Mouse (Mus musculus) left cerebral cortex, adult 8-10 months (tissue): ENCODE measurements around the gene Acap1. TPM values are rescaled to one million over a fixed set of nuclear protein-coding genes. Genes with fewer than 3 reads are reported as not detected.

Experiments
- DNase-seq, 2 experiments: peaks; one replicate each; pipeline ENCODE4 v3.0.0; 2022; ENCODE audit warnings: low spot score in 2 of 2
- microRNA-seq, 2 experiments: library from miRNA; unstranded; fragments of <30 nt; microRNA quantifications; one replicate each; pipeline ENCODE4 v1.2.0; 2022
- total RNA-seq, 4 experiments: library from RNA; stranded (reverse); gene quantifications; 2 replicates each; pipeline ENCODE4 v1.2.4; 2022

Gene Acap1
- total RNA-seq, 4 experiments from 2014 or later, result not detected

DNA sequence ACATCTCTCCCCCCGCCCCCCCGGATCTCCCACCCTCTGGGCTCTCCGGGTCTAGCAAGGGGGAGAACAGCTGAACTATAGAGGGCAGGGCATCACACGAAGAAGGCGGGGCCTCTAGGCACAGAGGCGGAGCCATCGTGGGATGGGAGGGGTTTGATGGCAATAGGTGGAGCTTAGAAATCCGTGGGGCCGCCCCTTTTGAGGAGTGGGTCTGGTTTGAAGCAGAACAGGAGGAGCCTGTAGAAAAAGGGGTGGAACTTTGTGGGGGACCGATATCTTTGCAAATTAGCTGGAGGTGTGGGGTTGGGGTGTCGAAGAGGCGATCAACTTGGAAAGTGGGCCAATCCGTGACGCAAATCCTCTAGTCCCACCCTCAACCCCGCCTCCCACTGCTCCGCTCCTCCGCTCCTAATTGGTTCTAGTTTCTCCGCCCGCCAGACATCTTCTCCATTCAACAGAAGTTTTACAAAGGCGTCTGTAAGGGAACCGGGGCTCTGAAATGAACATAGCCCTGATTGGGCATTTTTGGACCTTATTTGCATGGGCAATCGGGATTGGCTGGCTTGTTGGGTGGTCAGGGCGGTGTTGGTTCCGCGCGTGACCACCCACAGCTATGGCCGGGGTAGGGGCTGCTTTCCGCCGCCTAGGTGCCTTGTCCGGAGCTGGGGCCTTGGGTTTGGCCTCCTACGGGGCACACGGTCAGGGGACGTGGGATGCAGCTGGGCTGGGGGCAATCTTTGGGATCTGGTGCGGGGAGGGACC lies 57.2 kb downstream of the Acap1 start, which contains the start of gene Tmem256:
Gene Tmem256, plus strand, starts transcription at position 563 of the 762 bp plus-strand sequence.
- DNase-seq, result peak; percentile 94 to 98

GRCm38 (mm10) chr11:69837604-69837951 lies 57.8 kb downstream of the Acap1 start, which contains the start of gene Nlgn2:
Gene Nlgn2, minus strand, starts transcription at chr11:69837784.
- DNase-seq, result peak in 1 of 2 experiments; percentile 37

- peak in 1 of 2 experiments; percentile 46 for DNase-seq
Observed at GRCm38 (mm10) chr11:69836703-69837576, 58.4 kb downstream of the Acap1 start.

- no peak for DNase-seq
Observed at GRCm38 (mm10) chr11:69835966-69836335, 59.4 kb downstream of the Acap1 start.

GRCm38 (mm10) chr11:69835326-69835965 lies 59.9 kb downstream of the Acap1 start:
- no peak for DNase-seq

DNA sequence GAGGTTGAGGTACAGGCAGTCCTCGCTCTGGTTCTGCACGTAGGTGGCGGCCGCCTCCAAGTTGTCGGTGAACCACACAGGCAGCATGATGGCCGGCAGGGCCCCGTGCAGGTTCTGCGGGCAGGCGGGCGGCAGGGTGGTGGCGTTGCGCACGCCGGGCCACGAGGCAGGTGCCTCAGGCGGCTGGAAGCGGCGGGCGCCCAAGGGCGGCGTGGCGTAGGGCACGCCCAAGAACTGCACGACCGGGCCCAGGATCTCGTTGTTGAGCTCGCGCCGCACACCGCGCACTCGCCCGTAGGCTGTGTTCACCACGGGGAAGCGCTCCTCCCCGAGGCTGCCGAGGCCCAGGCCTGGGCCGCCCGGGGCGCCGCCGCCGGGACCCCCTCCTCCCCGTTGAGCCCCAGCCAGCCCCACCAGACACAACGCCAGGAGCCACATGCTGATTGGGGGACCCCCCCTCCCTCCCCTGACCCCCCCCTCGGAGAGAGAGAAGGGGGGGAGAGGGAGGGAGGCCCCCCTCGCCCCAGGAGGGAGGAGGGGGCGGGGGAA lies 61.3 kb downstream of the Acap1 start:
- DNase-seq, result peak in 1 of 2 experiments; percentile 29

- DNase-seq, result no peak
Observed at GRCm38 (mm10) chr11:69833554-69833953, 61.8 kb downstream of the Acap1 start.

Small RNAs within 50 kb of the gene (microRNA-seq; reads per million reads assigned to microRNA genes)
- gene Mir6924, result 0 reads per million in 2 experiments

Other genes with a start within 250 kb of the Acap1 start
- gene Sox15, start 240.2 kb downstream of the Acap1 start, total RNA-seq, result under 1 TPM in 1 of 4 experiments, not detected in 3; 0.46 TPM
- 10 to 100 TPM; 59.3 to 68.7 (median 61.4) TPM for gene Mpdu1, start 232.9 kb downstream of the Acap1 start, total RNA-seq
- gene Cd68, start 229.4 kb downstream of the Acap1 start, total RNA-seq, result 10 to 100 TPM; 14.1 to 63.3 (median 34.2) TPM
- 100 to 1,000 TPM; 268 to 307 (median 295) TPM for gene Eif4a1, start 223.1 kb downstream of the Acap1 start, total RNA-seq
- 10 to 100 TPM; 72.6 to 96.8 (median 83.6) TPM for gene Senp3, start 213.5 kb downstream of the Acap1 start, total RNA-seq
- 1 to 10 TPM; 2.5 to 4.2 (median 3.2) TPM for gene Tnfsf13, start 209.8 kb downstream of the Acap1 start, total RNA-seq
- 10 to 100 TPM; 10.2 to 15.1 (median 11.7) TPM for gene Tnfsf12, start 199.7 kb downstream of the Acap1 start, total RNA-seq
- 1 to 10 TPM; 1.5 to 2.0 (median 1.8) TPM for gene Tnfsfm13, start 199.4 kb downstream of the Acap1 start, total RNA-seq
- gene Polr2a, start 136.9 kb downstream of the Acap1 start, total RNA-seq, result 10 to 100 TPM; 48.6 to 56.4 (median 51.3) TPM
- gene Slc35g3, start 133.6 kb downstream of the Acap1 start, total RNA-seq, result not detected
- 100 to 1,000 TPM; 138 to 158 (median 147) TPM for gene Zbtb4, start 129.6 kb downstream of the Acap1 start, total RNA-seq
- gene Chrnb1, start 99.6 kb downstream of the Acap1 start, total RNA-seq, result 1 to 10 TPM in 2 of 4 experiments, under 1 TPM in 2; 0.51 to 1.2 (median 0.92) TPM
- gene Fgf11, start 93.7 kb downstream of the Acap1 start, total RNA-seq, result 10 to 100 TPM; 18.8 to 22.3 (median 19.7) TPM
- under 1 TPM in 2 of 4 experiments, not detected in 2; 0.16 to 0.20 TPM for gene Tmem102, start 89.9 kb downstream of the Acap1 start, total RNA-seq
- gene Gm39566, start 80.2 kb downstream of the Acap1 start, total RNA-seq, result not detected
- not detected for gene Spem2, start 77.1 kb downstream of the Acap1 start, total RNA-seq
- gene Spem1, start 73.4 kb downstream of the Acap1 start, total RNA-seq, result under 1 TPM in 3 of 4 experiments, not detected in 1; 0.43 to 0.74 (median 0.49) TPM
- 100 to 1,000 TPM; 217 to 228 (median 217) TPM for gene Nlgn2, start 57.8 kb downstream of the Acap1 start, total RNA-seq
- gene Tmem256, start 57.0 kb downstream of the Acap1 start, total RNA-seq, result 100 to 1,000 TPM; 117 to 147 (median 123) TPM
- 10 to 100 TPM; 16.0 to 20.0 (median 18.6) TPM for gene Plscr3, start 49.2 kb downstream of the Acap1 start, total RNA-seq
- gene Tnk1, start 36.8 kb downstream of the Acap1 start, total RNA-seq, result under 1 TPM in 3 of 4 experiments, not detected in 1; 0.26 to 0.46 (median 0.30) TPM
- not detected for gene Tmem95, start 17.5 kb downstream of the Acap1 start, total RNA-seq
- 1 to 10 TPM; 1.0 to 2.0 (median 1.2) TPM for gene Kctd11, start 14.1 kb downstream of the Acap1 start, total RNA-seq
- 1 to 10 TPM in 1 of 4 experiments, under 1 TPM in 3; 0.39 to 1.1 (median 0.56) TPM for gene 2810408A11Rik, start 5.4 kb upstream of the Acap1 start, total RNA-seq
- 100 to 1,000 TPM in 3 of 4 experiments, 10 to 100 TPM in 1; 97.6 to 122 (median 112) TPM for gene Neurl4, start 5.5 kb upstream of the Acap1 start, total RNA-seq
- gene Gps2, start 18.3 kb upstream of the Acap1 start, total RNA-seq, result 10 to 100 TPM; 27.1 to 37.6 (median 32.4) TPM
- gene Eif5a, start 26.4 kb upstream of the Acap1 start, total RNA-seq, result 100 to 1,000 TPM; 413 to 430 (median 416) TPM
- 1 to 10 TPM; 5.1 to 9.6 (median 6.1) TPM for gene Ybx2, start 40.3 kb upstream of the Acap1 start, total RNA-seq
- 1 to 10 TPM; 4.8 to 5.4 (median 5.1) TPM for gene Slc2a4, start 52.6 kb upstream of the Acap1 start, total RNA-seq
- not detected for gene Cldn7, start 69.2 kb upstream of the Acap1 start, total RNA-seq
- 100 to 1,000 TPM; 108 to 126 (median 118) TPM for gene Ctdnep1, start 85.6 kb upstream of the Acap1 start, total RNA-seq
- 100 to 1,000 TPM in 1 of 4 experiments, 10 to 100 TPM in 3; 78.7 to 101 (median 87.1) TPM for gene Elp5, start 87.0 kb upstream of the Acap1 start, total RNA-seq
- 100 to 1,000 TPM; 218 to 247 (median 236) TPM for gene Gabarap, start 95.6 kb upstream of the Acap1 start, total RNA-seq
- 10 to 100 TPM; 49.6 to 59.9 (median 51.8) TPM for gene Phf23, start 100.2 kb upstream of the Acap1 start, total RNA-seq
- 10 to 100 TPM; 28.0 to 36.9 (median 32.9) TPM for gene Dvl2, start 105.1 kb upstream of the Acap1 start, total RNA-seq
- 10 to 100 TPM; 57.9 to 68.3 (median 61.2) TPM for gene Acadvl, start 119.9 kb upstream of the Acap1 start, total RNA-seq
- 100 to 1,000 TPM; 721 to 849 (median 797) TPM for gene Dlg4, start 121.4 kb upstream of the Acap1 start, total RNA-seq
- gene Asgr1, start 158.5 kb upstream of the Acap1 start, total RNA-seq, result 1 to 10 TPM in 2 of 4 experiments, under 1 TPM in 2; 0.77 to 2.4 (median 1.5) TPM
- gene Asgr2, start 197.1 kb upstream of the Acap1 start, total RNA-seq, result not detected
- 1 to 10 TPM in 1 of 4 experiments, under 1 TPM in 3; 0.57 to 1.1 (median 0.76) TPM for gene Mgl2, start 234.8 kb upstream of the Acap1 start, total RNA-seq